Mouse (Mus musculus): ENCODE measurements around the gene Scn4a. TPM values are rescaled to one million over a fixed set of nuclear protein-coding genes. Genes with fewer than 3 reads are reported as not detected.

Scn4a gene
- total and polyA plus RNA-seq, 3 experiments: 0.05 TPM; not detected in 2

DNA sequence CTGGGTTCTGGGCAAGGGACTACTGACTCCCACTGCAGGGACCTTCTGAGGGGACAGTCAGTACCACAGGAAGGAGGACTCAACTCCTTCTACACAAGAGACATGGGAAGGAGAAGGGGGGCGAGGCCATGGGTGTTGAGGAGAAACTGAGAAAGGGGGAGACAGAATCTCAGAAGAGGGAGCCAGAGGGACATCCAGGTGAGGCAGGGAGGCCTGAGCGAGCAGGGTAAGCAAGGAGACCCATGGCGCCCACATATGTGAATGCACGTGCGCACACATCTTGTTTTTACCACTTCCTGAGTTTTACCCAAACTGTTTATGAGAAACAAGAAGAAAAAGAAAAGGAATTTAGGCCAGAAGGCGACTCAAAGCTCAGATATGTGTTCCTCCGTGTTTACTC is 35.3 kb downstream of the Scn4a start:
- ATAC-seq (ENCODE audit: extremely low read depth, insufficient number of reproducible peaks, low FRiP score, poor library complexity, severe bottlenecking) (no peak), DNase-seq (ENCODE audit: low spot score) (no peak)
- no peaks in the 10 kb centered on the region for H3K9me3 ChIP-seq (replicated peaks)
- no peak overlapping the region for H3K4me3 ChIP-seq (ENCODE audit: low read depth, low read length)
- H3K4me1 ChIP-seq (ENCODE audit: insufficient read depth, low read depth, low read length): peaks cover 10% of the 10 kb centered on the region; the same call in 1 of the 2 replicates
- H3K27me3 ChIP-seq (ENCODE audit: insufficient read depth, low read length): peaks cover 59% of the 10 kb centered on the region
- TF ChIP-seq POLR2AphosphoS5 (IDR thresholded peaks at IDR 0.05; ENCODE audit: insufficient replicate concordance, low read depth, low read length) (no peak), TAL1 (conservative IDR thresholded peaks at IDR 0.05; ENCODE audit: low read depth, low read length) (no peak), GATA2 (IDR thresholded peaks at IDR 0.05; ENCODE audit: borderline replicate concordance, low read depth, low read length) (no peak), CTCF (IDR thresholded peaks at IDR 0.05; ENCODE audit: low read depth, low read length) (no peak), GATA1 (IDR thresholded peaks at IDR 0.05; ENCODE audit: borderline replicate concordance, low read length) (no peak)
- H3K36me3 ChIP-seq (replicated peaks): no peaks in the 10 kb centered on the region

DNA sequence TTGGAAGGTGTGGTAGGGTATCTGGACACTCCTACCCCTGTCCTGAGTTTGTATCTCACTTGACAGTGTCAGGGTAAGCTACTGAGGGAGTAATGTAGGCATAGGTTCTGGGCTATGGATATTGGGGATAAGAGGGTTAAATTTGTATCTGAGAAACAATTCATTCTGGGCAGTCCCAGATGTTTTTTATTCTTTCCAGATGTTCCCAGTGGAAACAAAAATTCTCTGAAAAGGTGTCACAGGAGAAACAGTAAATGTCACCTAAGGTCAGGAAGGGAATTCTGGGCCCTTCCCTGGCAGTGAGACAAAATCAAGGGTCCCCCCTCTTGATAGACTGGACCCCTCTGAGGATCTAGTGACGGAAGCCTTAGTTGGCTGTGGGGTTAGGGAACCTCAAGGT is 36.7 kb downstream of the Scn4a start:
- peaks cover 10% of the 10 kb centered on the region; the same call in 1 of the 2 replicates for H3K4me1 ChIP-seq (ENCODE audit: insufficient read depth, low read depth, low read length)

DNA sequence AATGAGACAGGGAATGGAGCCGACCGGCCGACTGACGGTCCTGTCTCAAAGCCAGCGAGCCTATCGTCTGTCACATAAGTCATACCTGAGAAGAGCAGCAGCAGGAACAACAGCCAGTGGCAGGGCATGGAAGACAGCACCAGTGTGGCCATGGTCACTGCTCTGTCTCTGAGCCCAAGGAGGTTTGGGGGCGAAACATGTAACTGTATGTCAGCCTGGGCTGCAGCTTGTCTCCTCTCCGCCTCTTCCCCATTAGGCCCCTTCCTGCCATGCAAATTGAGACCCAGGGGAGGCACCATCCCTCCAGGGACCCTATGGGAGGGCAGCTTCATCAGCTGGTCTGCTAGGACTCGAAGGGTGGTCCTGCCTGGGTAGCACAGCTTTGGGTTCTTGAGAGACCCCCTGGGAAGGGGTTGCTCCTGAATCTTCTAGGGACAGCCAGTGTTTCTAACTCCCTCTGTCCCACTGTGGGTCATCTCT is 38.7 kb downstream of the Scn4a start, which contains the start of gene Cd79b:
Cd79b (minus strand) TSS at position 430 of the 480 bp plus-strand sequence.
- Histone ChIP-seq H3K36me3 (replicated peaks) (no peaks in the 10 kb centered on the region), H3K4me3 (ENCODE audit: low read depth, low read length) (no peak within 1 kb of the TSS), H3K27me3 (ENCODE audit: insufficient read depth, low read length) (peaks cover 52% of the 10 kb centered on the region), H3K9me3 (replicated peaks) (no peaks in the 10 kb centered on the region), H3K4me1 (ENCODE audit: insufficient read depth, low read depth, low read length) (peaks cover 10% of the 10 kb centered on the region; the same call in 1 of the 2 replicates)
- TF ChIP-seq POLR2AphosphoS5 (IDR thresholded peaks at IDR 0.05; ENCODE audit: insufficient replicate concordance, low read depth, low read length) (no peak), GATA1 (IDR thresholded peaks at IDR 0.05; ENCODE audit: borderline replicate concordance, low read length) (no peak), CTCF (IDR thresholded peaks at IDR 0.05; ENCODE audit: low read depth, low read length) (no peak), TAL1 (conservative IDR thresholded peaks at IDR 0.05; ENCODE audit: low read depth, low read length) (no peak), GATA2 (IDR thresholded peaks at IDR 0.05; ENCODE audit: borderline replicate concordance, low read depth, low read length) (no peak)
- DNase-seq (ENCODE audit: low spot score) (no peak), ATAC-seq (ENCODE audit: extremely low read depth, insufficient number of reproducible peaks, low FRiP score, poor library complexity, severe bottlenecking) (no peak)

More for the DNA sequence above, 36.7 kb downstream of the Scn4a start:
- ATAC-seq (ENCODE audit: extremely low read depth, insufficient number of reproducible peaks, low FRiP score, poor library complexity, severe bottlenecking) (no peak), DNase-seq (ENCODE audit: low spot score) (no peak)
- TF ChIP-seq CTCF (IDR thresholded peaks at IDR 0.05; ENCODE audit: low read depth, low read length): no peak
- TF ChIP-seq POLR2AphosphoS5 (IDR thresholded peaks at IDR 0.05; ENCODE audit: insufficient replicate concordance, low read depth, low read length): no peak
- TF ChIP-seq GATA1 (IDR thresholded peaks at IDR 0.05; ENCODE audit: borderline replicate concordance, low read length): no peak
- TF ChIP-seq TAL1 (conservative IDR thresholded peaks at IDR 0.05; ENCODE audit: low read depth, low read length): no peak
- TF ChIP-seq GATA2 (IDR thresholded peaks at IDR 0.05; ENCODE audit: borderline replicate concordance, low read depth, low read length): no peak
- Histone ChIP-seq H3K4me3 (ENCODE audit: low read depth, low read length) (no peak overlapping the region), H3K27me3 (ENCODE audit: insufficient read depth, low read length) (peaks cover 54% of the 10 kb centered on the region), H3K9me3 (replicated peaks) (no peaks in the 10 kb centered on the region), H3K36me3 (replicated peaks) (no peaks in the 10 kb centered on the region)

DNA sequence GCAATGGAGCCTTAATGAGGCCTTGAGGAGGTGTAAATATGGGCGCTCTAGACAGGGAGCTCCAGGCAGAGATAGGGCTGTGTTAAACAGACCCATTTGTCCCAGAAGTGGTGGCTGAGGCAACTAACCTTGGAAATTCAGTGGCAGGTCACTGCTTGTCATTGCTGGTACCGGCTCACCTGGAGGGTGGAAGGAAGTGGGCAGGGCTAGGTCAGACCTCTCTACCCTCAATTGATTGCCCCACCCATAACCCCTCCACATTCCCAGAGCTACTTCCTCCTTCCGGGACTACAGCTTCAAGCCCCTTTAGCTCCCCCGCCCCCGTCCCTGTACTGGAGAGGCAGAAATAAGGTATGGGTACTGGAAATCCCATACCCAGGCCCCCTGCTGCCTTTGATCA is 39.6 kb downstream of the Scn4a start:
- Histone ChIP-seq H3K4me1 (ENCODE audit: insufficient read depth, low read depth, low read length) (peaks cover 10% of the 10 kb centered on the region; the same call in 1 of the 2 replicates), H3K36me3 (replicated peaks) (no peaks in the 10 kb centered on the region), H3K27me3 (ENCODE audit: insufficient read depth, low read length) (peaks cover 48% of the 10 kb centered on the region), H3K4me3 (ENCODE audit: low read depth, low read length) (no peak overlapping the region), H3K9me3 (replicated peaks) (no peaks in the 10 kb centered on the region)
- no peak for ATAC-seq (ENCODE audit: extremely low read depth, insufficient number of reproducible peaks, low FRiP score, poor library complexity, severe bottlenecking)
- TF ChIP-seq POLR2AphosphoS5 (IDR thresholded peaks at IDR 0.05; ENCODE audit: insufficient replicate concordance, low read depth, low read length): no peak
- TF ChIP-seq CTCF (IDR thresholded peaks at IDR 0.05; ENCODE audit: low read depth, low read length): no peak
- TF ChIP-seq GATA2 (IDR thresholded peaks at IDR 0.05; ENCODE audit: borderline replicate concordance, low read depth, low read length): no peak
- no peak for TF ChIP-seq TAL1 (conservative IDR thresholded peaks at IDR 0.05; ENCODE audit: low read depth, low read length)
- no peak for TF ChIP-seq GATA1 (IDR thresholded peaks at IDR 0.05; ENCODE audit: borderline replicate concordance, low read length)
- no peak for DNase-seq (ENCODE audit: low spot score)

DNA sequence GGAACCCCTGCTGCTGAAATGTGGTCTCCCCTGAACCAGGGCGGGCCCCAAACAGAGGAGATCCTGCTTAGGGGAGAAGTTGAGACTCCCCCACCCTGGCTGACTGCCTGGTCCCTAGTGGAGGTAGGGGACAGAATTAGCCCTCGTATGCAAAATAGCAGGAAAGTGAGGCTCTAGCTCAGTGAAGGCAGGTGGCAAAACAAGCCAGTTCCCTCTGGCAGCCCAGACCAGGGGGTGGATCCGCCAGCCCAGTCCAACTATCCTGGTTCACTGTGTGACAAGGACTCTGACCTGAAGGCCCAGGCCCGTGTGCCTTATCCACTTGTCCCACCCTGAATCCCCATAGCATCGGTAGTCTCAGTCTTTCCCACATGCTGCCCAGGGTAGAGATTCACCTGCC is 43.0 kb downstream of the Scn4a start:
- TF ChIP-seq POLR2AphosphoS5 (IDR thresholded peaks at IDR 0.05; ENCODE audit: insufficient replicate concordance, low read depth, low read length) (no peak), GATA2 (IDR thresholded peaks at IDR 0.05; ENCODE audit: borderline replicate concordance, low read depth, low read length) (no peak), TAL1 (conservative IDR thresholded peaks at IDR 0.05; ENCODE audit: low read depth, low read length) (no peak), CTCF (IDR thresholded peaks at IDR 0.05; ENCODE audit: low read depth, low read length) (no peak), GATA1 (IDR thresholded peaks at IDR 0.05; ENCODE audit: borderline replicate concordance, low read length) (no peak)
- Histone ChIP-seq H3K9me3 (replicated peaks) (no peaks in the 10 kb centered on the region), H3K4me1 (ENCODE audit: insufficient read depth, low read depth, low read length) (peaks cover 10% of the 10 kb centered on the region; the same call in 1 of the 2 replicates), H3K36me3 (replicated peaks) (no peaks in the 10 kb centered on the region), H3K4me3 (ENCODE audit: low read depth, low read length) (no peak overlapping the region), H3K27me3 (ENCODE audit: insufficient read depth, low read length) (peaks cover 42% of the 10 kb centered on the region)
- no peak for DNase-seq (ENCODE audit: low spot score)
- ATAC-seq (ENCODE audit: extremely low read depth, insufficient number of reproducible peaks, low FRiP score, poor library complexity, severe bottlenecking): no peak

DNA sequence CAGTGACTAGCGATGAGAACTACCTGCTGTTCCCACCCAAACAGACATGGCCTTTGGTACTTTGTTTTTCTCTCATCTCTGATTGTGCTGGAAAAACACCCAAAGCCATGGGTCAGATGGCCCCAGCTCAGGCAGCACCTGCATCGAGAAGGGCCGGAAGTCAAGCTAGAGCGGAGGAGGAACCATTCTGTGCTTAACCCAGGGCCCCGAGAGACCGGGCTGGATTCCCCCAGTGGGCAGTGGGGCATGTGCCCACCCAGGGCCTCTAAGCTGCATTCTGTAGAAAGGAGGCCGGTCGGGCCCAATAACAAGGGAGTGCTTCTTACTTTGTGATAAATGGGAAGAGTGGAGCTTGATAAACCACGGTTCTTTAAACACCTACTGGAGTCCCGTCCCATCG is 44.9 kb downstream of the Scn4a start:
- no peak for ATAC-seq (ENCODE audit: extremely low read depth, insufficient number of reproducible peaks, low FRiP score, poor library complexity, severe bottlenecking)
- no peaks in the 10 kb centered on the region for H3K36me3 ChIP-seq (replicated peaks)
- DNase-seq (ENCODE audit: low spot score): no peak

More for the DNA sequence above, 44.9 kb downstream of the Scn4a start:
- H3K9me3 ChIP-seq (replicated peaks): no peaks in the 10 kb centered on the region
- no peaks in the 10 kb centered on the region; the same call in 1 of the 2 replicates for H3K4me1 ChIP-seq (ENCODE audit: insufficient read depth, low read depth, low read length)
- peaks cover 46% of the 10 kb centered on the region for H3K27me3 ChIP-seq (ENCODE audit: insufficient read depth, low read length)
- no peak overlapping the region for H3K4me3 ChIP-seq (ENCODE audit: low read depth, low read length)
- TF ChIP-seq GATA1 (IDR thresholded peaks at IDR 0.05; ENCODE audit: borderline replicate concordance, low read length): no peak
- no peak for TF ChIP-seq TAL1 (conservative IDR thresholded peaks at IDR 0.05; ENCODE audit: low read depth, low read length)
- TF ChIP-seq CTCF (IDR thresholded peaks at IDR 0.05; ENCODE audit: low read depth, low read length): no peak
- TF ChIP-seq GATA2 (IDR thresholded peaks at IDR 0.05; ENCODE audit: borderline replicate concordance, low read depth, low read length): no peak
- no peak for TF ChIP-seq POLR2AphosphoS5 (IDR thresholded peaks at IDR 0.05; ENCODE audit: insufficient replicate concordance, low read depth, low read length)
